ENCODE assay signal across 10 mouse cellular contexts in genomic region chrX:161399110-161399509, GRCm38 (mm10).
A peak's percentile ranks its signal among the peaks of the same experiment; 100 is the strongest.
DNase-seq lines count a peak whose midpoint lies in the region; ATAC-seq and TF ChIP-seq lines count a peak whose summit lies in the region.
"Had no signal": no experiment of that assay in that cellular context is flagged by ENCODE, and none has a peak within 500 bp of the region (broad histone marks: within the 10 kb centered on the region; RNA-seq: fewer than 3 reads in every experiment).

No protein-coding gene starts in this region.

- H3K27ac ChIP-seq in kidney, embryonic 16.5 days (ENCODE audit: low read length), result no peak overlapping the region
- no peak overlapping the region for H3K27ac ChIP-seq in embryonic facial prominence, embryonic 10.5 days (replicated peaks)
- no peak overlapping the region for H3K27ac ChIP-seq in liver, adult 2 months (replicated peaks; ENCODE audit: insufficient read depth, low read depth, low read length)
- H3K27ac ChIP-seq: heart, embryonic 13.5 days; stomach, embryonic 15.5 days had no signal

- TF ChIP-seq CTCF in liver, adult 2 months (IDR thresholded peaks at IDR 0.05; ENCODE audit: low read depth, low read length), result peak; percentile 61

- H3K79me2 ChIP-seq in liver, adult 2 months (ENCODE audit: control insufficient read depth, insufficient read depth, low read length), result no peaks in the 10 kb centered on the region

- peak; percentile 44 for DNase-seq in kidney, adult 11 months
- peak; percentile 43 for DNase-seq in adrenal gland, adult 8-10 months
- peak; percentile 67 for DNase-seq in embryonic facial prominence, embryonic 10.5 days (ENCODE audit: low spot score)
- peak; percentile 45 to 80 for DNase-seq in kidney, adult 8-10 months
- DNase-seq in liver, adult 2 months (ENCODE audit: extremely low read depth, low read depth, low spot score), result peak; percentile 74
- peak; percentile 80 for DNase-seq in retina, embryonic 14.5 days (ENCODE audit: low spot score)
- peak; percentile 81 for DNase-seq in thymus, postnatal 4 days

- H3K36me3 ChIP-seq in kidney, embryonic 16.5 days (ENCODE audit: insufficient read depth, low read length), result no peaks in the 10 kb centered on the region
- H3K36me3 ChIP-seq in embryonic facial prominence, embryonic 10.5 days (replicated peaks), result no peaks in the 10 kb centered on the region
- no peaks in the 10 kb centered on the region for H3K36me3 ChIP-seq in liver, adult 2 months (ENCODE audit: control insufficient read depth, insufficient read depth, low read length)
- H3K36me3 ChIP-seq: heart, embryonic 13.5 days; stomach, embryonic 15.5 days had no signal

- no peaks in the 10 kb centered on the region for H3K9me3 ChIP-seq in kidney, embryonic 16.5 days (ENCODE audit: low read length)
- H3K9me3 ChIP-seq in embryonic facial prominence, embryonic 10.5 days, result no peaks in the 10 kb centered on the region
- H3K9me3 ChIP-seq: heart, embryonic 13.5 days; stomach, embryonic 15.5 days had no signal

- H3K4me2 ChIP-seq in kidney, embryonic 16.5 days (replicated peaks; ENCODE audit: low read depth, low read length), result no peak overlapping the region
- H3K4me2 ChIP-seq: heart, embryonic 13.5 days; stomach, embryonic 15.5 days had no signal

- no peak for ATAC-seq in kidney, embryonic 16.5 days (ENCODE audit: low FRiP score, low TSS enrichment)

- TF ChIP-seq POLR2A in liver, adult 2 months (IDR thresholded peaks at IDR 0.05; ENCODE audit: extremely low read depth, insufficient read depth, low read length), result no peak

- no peaks in the 10 kb centered on the region for H3K4me1 ChIP-seq in kidney, embryonic 16.5 days (ENCODE audit: insufficient read depth, low read length)
- H3K4me1 ChIP-seq in embryonic facial prominence, embryonic 10.5 days, result no peaks in the 10 kb centered on the region
- no peaks in the 10 kb centered on the region for H3K4me1 ChIP-seq in liver, adult 2 months (ENCODE audit: control insufficient read depth, insufficient read depth, low read length)
- H3K4me1 ChIP-seq: heart, embryonic 13.5 days; stomach, embryonic 15.5 days had no signal

- WGBS in kidney, embryonic 16.5 days, result 31% methylated on average over 11 of the region's 11 CpGs
- 22% methylated on average over 11 of the region's 11 CpGs for WGBS in embryonic facial prominence, embryonic 10.5 days
- WGBS in liver, adult 2 months, result 13% methylated on average over 11 of the region's 11 CpGs

- H3K9ac ChIP-seq in kidney, embryonic 16.5 days (replicated peaks; ENCODE audit: low read length), result no peak overlapping the region
- no peak overlapping the region for H3K9ac ChIP-seq in liver, adult 2 months (ENCODE audit: low read depth, low read length)
- H3K9ac ChIP-seq: heart, embryonic 13.5 days; stomach, embryonic 15.5 days had no signal

- H3K4me3 ChIP-seq in kidney, embryonic 16.5 days (ENCODE audit: low read length), result no peak overlapping the region
- no peak overlapping the region for H3K4me3 ChIP-seq in embryonic facial prominence, embryonic 10.5 days
- no peak overlapping the region for H3K4me3 ChIP-seq in liver, adult 2 months (ENCODE audit: insufficient read depth, low read depth, low read length)
- H3K4me3 ChIP-seq: heart, embryonic 13.5 days; stomach, embryonic 15.5 days had no signal

- peaks cover 13% of the 10 kb centered on the region; the same call in 1 of the 2 replicates for H3K27me3 ChIP-seq in kidney, embryonic 16.5 days (ENCODE audit: insufficient read depth, low read length)
- H3K27me3 ChIP-seq in embryonic facial prominence, embryonic 10.5 days (replicated peaks; ENCODE audit: low read depth, poor library complexity, severe bottlenecking), result peaks cover 40% of the 10 kb centered on the region
- no peaks in the 10 kb centered on the region for H3K27me3 ChIP-seq in liver, adult 2 months (ENCODE audit: control insufficient read depth, insufficient read depth, low read length)
- H3K27me3 ChIP-seq: stomach, embryonic 15.5 days had no signal
